Mouse (Mus musculus): ENCODE measurements around the gene Mctp2. TPM values are rescaled to one million over a fixed set of nuclear protein-coding genes. Genes with fewer than 3 reads are reported as not detected.

Gene Mctp2
- total RNA-seq, 2 experiments from 2014 or later: 0.20 to 0.54 TPM

GRCm38 (mm10) chr7:72089463-72090175 lies 216.8 kb downstream of the Mctp2 start:
- no peak for DNase-seq

DNA sequence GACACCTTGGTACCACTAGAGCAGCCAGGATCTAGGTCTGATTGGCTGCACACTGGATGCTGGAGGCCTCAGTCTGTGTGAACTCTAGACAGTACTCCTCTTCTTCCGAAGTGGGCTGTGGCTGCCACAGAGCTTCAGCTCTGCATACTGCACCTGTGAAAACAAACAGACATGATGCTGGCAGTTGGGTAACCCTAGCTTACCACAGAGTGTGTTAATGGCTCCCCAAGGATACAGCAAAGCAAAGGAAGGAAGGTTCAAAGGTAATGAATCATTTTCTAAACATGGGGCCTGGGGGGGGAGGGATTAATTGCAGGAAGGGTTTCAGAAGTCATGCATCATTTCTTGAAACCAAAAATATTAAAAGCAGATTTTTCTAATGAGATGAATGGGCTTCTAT lies 225.7 kb downstream of the Mctp2 start:
- DNase-seq: no peak

DNA sequence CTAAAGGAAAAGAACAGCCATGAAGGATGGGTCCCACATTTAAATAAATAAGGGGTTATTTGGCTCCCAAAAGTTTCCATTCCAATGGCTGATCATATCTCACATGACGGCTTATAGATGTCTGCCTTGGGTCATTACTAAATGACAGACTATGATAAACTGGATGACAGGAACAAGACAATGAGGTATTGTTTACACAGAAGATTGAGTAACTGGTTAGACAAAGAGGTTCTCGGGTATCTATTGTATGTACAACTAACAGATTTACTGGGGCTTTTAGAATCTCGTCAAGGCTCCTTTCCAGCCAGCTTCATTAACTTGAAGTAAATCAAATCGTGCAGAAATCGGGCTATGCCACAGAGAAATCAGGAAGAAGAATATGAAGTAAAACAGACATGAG lies 227.5 kb downstream of the Mctp2 start:
- DNase-seq: no peak

GRCm38 (mm10) chr7:72071418-72072184 lies 234.8 kb downstream of the Mctp2 start:
- no peak for DNase-seq

DNA sequence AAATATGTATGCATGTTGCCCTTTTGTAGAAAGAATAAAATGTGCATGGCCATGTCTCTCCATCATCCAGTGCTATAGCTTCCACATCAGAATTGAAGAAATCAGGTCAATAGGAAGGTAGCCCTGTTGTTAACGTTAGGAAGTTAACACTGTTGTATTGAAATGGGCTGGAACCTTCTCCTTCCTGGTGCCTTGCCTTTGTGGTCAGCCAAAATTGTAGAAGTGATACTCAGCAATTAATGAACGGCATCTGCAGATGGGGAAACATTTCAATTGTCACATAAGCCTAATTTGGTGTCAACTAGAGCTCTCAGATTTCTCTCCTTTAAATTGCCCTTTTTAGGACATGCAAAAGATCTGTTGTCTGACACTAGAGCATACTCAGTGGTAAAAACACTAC lies 238.0 kb downstream of the Mctp2 start:
- no peak for DNase-seq

- no peak for DNase-seq
Measured at GRCm38 (mm10) chr7:72066352-72066751, 240.1 kb downstream of the Mctp2 start.

DNA sequence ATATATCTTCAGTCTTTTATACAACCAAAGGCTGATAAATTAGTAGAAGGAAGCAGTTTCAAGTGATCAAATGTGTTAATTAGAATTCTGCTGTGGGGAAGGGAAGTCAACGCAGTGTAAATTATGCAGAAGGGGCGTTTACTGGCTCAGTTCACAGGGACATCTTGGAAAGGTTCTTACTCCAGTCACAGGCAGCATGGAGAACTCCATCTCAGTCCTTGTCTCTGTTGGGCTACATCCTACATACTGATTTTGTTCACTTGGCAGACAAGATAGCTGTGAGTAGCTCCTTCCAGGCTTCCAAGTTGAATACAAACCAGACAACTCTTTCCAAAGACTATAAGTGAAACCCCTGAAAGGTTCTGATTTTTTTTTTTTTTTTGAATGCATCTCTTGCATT lies 254.6 kb downstream of the Mctp2 start:
- DNase-seq: no peak

GRCm38 (mm10) chr7:72047588-72048585 lies 258.5 kb downstream of the Mctp2 start:
- no peak for DNase-seq
